Mouse (Mus musculus) right cerebral cortex, postnatal 25 days (tissue): ENCODE measurements around the gene Vma21-ps.
"Not testable (repeated sequence)": the region's sequence is repeated elsewhere in the genome, so short reads cannot be mapped to it uniquely, and the experiment has no call there.

Experiments used
- DNase-seq: peaks from one replicate; pipeline ENCODE4 v3.0.0; 2022

The Vma21-ps gene

DNA sequence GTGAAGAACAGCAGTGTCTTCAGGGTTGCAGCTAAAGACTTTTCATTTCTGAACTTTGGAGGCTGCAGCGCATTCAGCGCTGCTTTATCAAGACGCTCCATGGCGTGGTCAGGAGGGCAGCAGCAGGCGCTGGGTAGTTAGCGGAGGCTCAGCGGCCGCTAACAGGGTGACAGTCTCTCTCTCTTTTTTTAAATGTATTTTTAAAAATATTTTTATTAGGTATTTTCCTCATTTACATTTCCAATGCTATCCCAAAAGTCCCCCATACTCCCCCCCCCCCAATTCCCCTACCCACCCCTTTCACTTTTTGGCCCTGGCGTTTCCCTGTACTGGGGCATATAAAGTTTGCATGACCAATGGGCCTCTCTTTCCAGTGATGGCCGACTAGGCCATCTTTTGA is at the start of gene Vma21-ps:
Gene Vma21-ps, minus strand, starts transcription at position 101 of the 400 bp plus-strand sequence.
- not testable (repeated sequence) for DNase-seq

DNA sequence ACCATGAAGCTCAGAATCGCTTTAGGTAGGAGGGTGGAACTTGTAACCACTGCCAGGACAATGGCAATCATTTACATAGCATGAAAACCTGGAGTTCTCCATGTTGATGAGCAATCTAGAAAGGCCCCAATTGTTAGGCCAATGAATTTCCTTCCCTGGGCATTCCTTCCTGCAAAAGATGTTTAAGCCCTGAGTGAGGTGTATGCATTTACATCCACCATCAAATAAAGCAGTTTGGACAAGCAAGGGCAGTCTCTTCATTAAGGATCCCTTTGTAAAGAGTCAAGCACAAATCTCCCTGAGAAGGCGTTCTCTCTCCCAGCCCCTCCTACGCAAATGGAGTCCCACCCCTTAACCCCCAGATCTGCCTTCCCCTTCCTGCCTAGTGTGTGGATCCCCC is 46.0 kb upstream of the Vma21-ps start:
- DNase-seq: no peak

DNA sequence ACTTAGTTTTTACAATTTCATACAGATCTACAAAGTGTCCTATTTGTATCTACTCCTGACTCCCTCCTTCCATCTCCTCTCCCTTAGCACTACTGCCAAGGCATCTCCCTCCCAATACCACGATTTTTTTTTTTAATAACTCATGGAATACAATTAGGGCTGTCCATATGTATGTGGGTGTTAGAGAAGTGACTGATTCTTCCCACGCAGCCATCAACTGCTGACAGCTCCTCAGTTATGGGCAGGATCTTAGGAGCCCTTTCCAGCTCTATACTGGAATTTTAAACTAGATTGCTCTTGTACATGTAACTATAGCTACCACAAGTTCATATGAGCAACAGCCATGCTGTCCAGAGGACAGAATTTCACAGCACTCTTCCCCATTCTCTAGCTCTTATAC is 33.6 kb upstream of the Vma21-ps start:
- DNase-seq: no peak

DNA sequence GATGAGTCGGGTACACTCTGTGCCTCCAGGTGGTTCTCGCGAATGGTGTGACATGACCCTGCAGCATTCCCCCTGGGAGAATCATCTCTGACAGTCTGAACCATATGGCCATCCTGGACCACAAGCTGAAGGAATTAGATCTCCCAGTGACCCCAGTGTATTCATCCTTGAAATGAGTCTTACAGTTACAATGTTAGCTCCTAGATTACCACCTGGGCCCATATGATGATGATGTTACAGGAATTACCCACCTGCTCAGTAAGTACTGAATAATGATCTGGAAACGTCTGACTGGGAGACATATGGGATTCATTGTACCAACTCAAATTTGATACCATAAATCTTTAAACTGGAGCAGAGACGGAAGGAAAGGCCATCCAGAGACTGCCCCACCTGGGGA is 29.4 kb upstream of the Vma21-ps start:
- DNase-seq: no peak

DNA sequence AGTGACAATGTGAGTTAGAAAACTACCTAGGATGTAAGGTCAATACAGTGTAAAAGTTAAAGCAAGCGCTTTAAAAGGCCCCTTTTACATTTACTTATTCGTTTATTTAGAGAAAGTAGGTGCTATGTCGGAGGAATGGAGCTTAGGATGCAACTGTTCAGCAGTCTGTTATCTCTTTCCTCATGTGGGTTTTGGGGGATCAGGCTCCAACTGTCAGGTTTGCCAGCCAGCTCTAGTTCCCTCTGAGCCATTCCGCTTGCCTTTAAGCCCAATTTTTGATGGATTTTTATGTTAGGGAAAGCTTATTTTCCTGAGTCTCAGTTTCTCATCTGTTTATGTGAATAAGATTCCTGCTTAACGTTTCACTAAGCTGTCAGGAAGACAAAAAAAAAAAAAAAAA is 22.3 kb upstream of the Vma21-ps start:
- DNase-seq: no peak

DNA sequence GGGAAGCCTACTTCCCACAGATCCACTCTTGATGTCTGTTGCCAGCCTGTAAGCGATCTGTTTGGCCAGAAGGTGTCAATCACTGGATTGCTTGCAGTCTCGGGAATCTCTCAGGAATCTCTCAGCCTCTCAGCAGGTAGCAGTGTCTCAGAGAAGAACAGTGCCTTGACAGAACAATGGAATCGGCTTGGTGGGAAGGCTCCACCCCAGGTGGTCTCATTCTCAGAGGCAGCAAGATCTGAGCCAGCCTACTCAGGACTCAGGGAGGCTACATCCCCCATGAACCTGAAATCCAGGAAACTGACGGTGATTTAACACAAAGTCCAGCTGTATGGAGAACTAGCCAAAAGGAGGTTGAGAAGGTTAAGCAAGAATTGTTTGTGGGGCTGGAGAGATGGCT is 20.5 kb upstream of the Vma21-ps start:
- DNase-seq: no peak

DNA sequence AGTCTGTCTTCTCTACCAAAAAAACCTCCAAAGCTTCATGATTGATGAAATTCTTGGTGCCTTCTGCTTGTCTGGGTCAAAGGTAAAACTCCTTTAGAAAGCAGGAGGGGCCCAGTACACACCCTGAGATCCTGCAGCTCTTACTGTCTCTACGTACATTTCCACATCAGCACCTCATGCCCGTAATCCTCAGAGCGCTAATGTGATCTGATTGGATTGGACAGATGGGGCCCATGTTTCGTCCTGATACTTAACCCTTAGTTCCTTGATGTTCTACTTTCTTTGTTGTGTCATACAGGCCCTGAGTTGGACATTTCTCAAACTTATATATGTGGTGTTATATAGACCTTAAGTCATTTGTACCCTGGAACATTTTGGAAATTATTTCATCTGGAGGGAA is 9.6 kb downstream of the Vma21-ps start:
- no peak for DNase-seq

DNA sequence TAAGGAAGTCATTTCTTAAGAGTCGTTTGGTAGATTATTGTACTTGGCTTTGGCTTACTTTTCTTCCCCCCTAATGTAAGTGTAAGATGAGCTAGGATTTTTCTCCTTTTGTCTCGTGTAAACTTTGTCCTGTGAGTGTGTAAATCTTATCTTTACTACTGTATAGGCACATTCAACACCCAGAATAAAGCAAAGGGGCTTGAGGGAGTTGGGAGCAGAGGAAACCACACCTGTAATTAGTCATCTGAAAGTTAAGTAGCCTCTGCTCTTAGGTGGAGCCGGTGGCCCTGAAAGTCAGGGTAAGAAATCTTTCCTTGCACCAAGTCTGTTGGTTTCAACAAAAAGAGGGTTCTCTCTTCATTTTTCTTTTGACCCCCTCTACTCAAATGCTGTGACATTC is 23.6 kb downstream of the Vma21-ps start:
- no peak for DNase-seq

DNA sequence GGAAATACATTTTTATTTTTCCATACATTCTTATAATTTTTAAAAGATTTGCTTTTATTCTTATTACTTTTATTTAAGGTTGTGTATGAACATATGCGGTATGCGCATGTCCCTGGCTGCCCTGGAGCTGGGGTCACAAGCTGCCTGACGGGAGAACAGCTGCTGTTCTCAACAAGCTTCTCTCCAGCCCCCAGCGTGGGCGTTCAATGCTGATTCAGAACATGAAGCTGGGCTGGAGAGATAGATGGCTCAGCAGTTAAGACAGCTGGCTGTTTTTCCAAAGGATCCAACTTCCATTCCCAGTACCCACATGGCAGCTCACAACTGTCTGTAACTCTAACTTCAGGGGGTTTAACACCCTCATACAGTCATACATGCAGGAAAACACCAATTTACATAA is 35.7 kb downstream of the Vma21-ps start:
- peak; percentile 50 for DNase-seq

DNA sequence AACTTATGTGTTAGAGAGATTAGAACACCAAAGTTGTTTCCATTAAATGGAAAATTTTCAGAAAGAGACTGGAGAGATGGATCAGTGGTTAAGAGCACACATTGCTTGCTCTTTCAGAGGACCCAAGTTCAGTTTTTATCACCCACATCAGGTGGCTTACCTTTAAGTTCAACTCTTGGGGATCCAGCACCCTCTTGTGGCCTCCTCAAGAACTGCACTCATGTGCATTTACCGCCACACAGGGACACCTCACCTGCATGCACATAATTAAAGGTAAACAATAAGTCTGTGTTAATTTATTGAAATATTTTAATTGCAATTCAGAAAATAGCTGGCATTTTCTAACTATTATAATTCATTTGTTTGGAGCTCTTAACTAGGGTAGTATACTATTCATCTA is 37.3 kb downstream of the Vma21-ps start:
- DNase-seq: no peak
